Mouse (Mus musculus) embryonic fibroblast, embryonic 13.5 days (primary cell): ENCODE results near the gene Mphosph10. TPM values are rescaled to one million over a fixed set of nuclear protein-coding genes. Genes with fewer than 3 reads are reported as not detected.

ENCODE experiments used
- H3K27ac ChIP-seq: 2 replicates; pipeline ENCODE4 v1.5.1; 2012; ENCODE audit warnings: low read length, control low read depth, inconsistent platforms; ENCODE audit not compliant: insufficient read depth
- H3K4me1 ChIP-seq: 2 replicates; pipeline ENCODE4 v1.6.1; 2011; ENCODE audit warnings: low read length; ENCODE audit not compliant: control insufficient read depth, insufficient read depth
- H3K4me3 ChIP-seq: 2 replicates; pipeline ENCODE4 v1.5.1; 2011; ENCODE audit warnings: mild to moderate bottlenecking, control low read depth, low read length; ENCODE audit not compliant: insufficient read depth
- CTCF ChIP-seq: IDR thresholded peaks from 2 replicates; pipeline ENCODE4 v1.5.1; 2011; ENCODE audit warnings: mild to moderate bottlenecking, control low read depth, low read length, moderate library complexity, borderline replicate concordance; ENCODE audit not compliant: insufficient read depth
- POLR2A ChIP-seq: IDR thresholded peaks from 2 replicates; pipeline ENCODE4 v1.6.1; 2011; ENCODE audit warnings: low read depth, mild to moderate bottlenecking, control low read depth, low read length, moderate library complexity
- polyA plus RNA-seq: library from polyadenylated mRNA; stranded (reverse); fragments of >200 nt; gene quantifications from 2 replicates; pipeline ENCODE4 v1.2.4, GENCODE M21; 2011; ENCODE audit warnings: low read depth; ENCODE audit not compliant: missing spikeins, insufficient read length

Mphosph10 gene
- polyA plus RNA-seq, 1 experiment: 34.9 TPM

DNA sequence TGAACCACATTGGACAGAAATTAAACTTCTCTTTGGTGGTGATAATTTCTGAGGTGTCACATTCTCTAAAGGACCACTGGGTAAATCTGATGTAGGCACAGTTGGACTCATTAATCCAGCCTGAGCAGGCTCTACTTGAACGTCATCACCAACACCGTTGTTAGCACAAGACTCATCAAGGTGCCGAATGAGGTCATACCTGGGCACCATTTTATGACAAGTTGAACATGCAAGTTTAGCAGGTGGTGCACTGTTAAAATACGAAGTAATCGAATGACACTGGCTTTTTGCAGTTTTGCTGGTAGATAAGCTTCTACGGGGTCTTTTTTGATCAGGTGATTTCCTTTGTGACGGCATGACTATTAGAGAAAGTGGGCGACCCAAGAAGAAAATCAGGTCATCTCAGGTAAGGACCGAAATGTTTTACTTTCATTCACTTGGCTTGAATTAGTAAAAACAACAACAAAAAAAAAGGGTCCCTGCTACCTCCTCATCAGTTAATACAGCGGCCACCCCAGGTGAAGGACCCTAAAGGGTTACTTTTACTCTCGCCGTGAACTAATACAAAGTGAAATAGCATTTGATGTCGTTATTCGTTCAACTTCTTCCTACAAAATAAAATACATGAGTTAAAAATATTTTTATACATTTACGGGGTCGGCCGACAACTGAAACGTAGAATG lies 18.8 kb downstream of the Mphosph10 start:
- Histone ChIP-seq H3K4me1 (peaks cover 3% of the 10 kb centered on the region; the same call in 1 of the 2 replicates), H3K27ac (peak overlapping the region; percentile 68), H3K4me3 (peak overlapping the region; percentile 61)
- TF ChIP-seq POLR2A: no peak
- TF ChIP-seq CTCF: no peak

DNA sequence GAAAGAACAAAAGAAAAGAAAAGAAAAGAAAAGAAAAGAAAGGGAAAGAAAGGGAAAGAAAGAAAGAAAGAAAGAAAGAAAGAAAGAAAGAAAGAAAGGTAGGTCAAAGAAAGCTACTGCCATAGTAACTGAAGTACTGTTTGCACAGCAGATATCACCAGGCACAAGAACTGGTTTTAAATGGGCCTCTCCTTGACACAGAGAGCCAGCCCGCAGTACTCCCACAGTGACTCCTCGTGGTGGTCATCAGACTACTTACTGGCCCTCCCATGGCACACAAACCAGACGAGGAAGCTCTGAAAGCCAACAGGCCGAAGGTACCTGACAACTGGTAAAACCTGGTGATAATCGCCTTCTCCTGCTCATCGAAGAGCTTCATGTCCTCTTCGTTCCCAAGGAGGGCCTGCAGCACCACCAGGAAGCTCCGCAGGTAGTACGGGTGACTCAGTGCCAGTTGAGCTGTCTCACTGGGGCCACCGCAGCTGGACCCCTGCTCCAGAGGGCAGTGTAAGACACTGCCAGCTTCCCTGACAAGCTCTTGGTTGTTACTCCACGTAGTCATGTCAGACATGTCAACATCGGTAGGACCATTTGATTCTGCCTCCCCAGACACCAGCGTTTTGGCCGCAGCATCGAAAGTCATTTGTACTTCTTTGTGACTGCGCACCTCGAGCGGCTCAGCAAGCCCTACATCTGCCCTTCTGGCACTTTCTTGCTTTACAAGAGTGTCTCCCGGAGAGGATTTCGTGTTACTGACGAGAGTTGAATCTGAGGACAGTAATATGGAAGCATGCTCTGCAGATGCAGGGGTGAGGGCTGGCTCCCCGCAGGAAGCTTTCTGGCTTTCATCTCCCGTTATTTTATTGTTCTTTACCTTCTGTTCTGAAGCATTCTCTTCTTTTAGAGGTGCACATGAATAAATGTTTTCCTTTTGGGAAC lies 19.9 kb downstream of the Mphosph10 start:
- no peak overlapping the region for H3K4me3 ChIP-seq

DNA sequence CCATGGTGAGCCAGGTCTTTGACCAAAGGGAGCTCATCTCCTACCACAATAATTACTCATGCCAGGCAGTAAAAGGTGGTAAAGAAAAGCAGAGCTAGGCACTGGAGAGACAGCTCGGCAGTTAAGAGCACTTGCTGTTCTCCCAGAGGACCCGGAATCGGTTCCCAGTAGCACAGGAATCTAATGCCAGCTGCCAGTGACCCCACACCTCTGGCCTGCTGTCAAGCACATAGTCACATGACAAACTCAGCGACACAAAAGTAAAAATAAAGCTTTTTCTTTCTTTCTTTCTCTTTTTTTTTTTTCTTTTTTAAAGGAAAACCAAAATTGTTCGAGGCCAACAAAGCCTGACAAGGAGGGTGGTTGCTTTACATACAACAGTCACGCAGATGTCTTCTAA lies 22.2 kb downstream of the Mphosph10 start:
- no peak overlapping the region for H3K4me3 ChIP-seq
- H3K27ac ChIP-seq: no peak overlapping the region
- no peak for TF ChIP-seq CTCF
- peaks cover 3% of the 10 kb centered on the region; the same call in 1 of the 2 replicates for H3K4me1 ChIP-seq

More for the DNA sequence above, 19.9 kb downstream of the Mphosph10 start:
- Histone ChIP-seq H3K4me1 (peaks cover 3% of the 10 kb centered on the region; the same call in 1 of the 2 replicates), H3K27ac (no peak overlapping the region)
- TF ChIP-seq CTCF (no peak), POLR2A (no peak)

GRCm38 (mm10) chr7:64365863-64366262 lies 26.2 kb downstream of the Mphosph10 start:
- no peak overlapping the region for H3K27ac ChIP-seq
- TF ChIP-seq POLR2A (no peak), CTCF (no peak)
- no peaks in the 10 kb centered on the region for H3K4me1 ChIP-seq
- no peak overlapping the region for H3K4me3 ChIP-seq

GRCm38 (mm10) chr7:64360586-64360945 lies 31.5 kb downstream of the Mphosph10 start:
- TF ChIP-seq CTCF (no peak), POLR2A (no peak)
- H3K4me1 ChIP-seq: no peaks in the 10 kb centered on the region
- H3K4me3 ChIP-seq: no peak overlapping the region
- no peak overlapping the region for H3K27ac ChIP-seq

GRCm38 (mm10) chr7:64359943-64360585 lies 32.0 kb downstream of the Mphosph10 start:
- TF ChIP-seq CTCF: no peak
- no peak for TF ChIP-seq POLR2A
- no peaks in the 10 kb centered on the region for H3K4me1 ChIP-seq
- H3K27ac ChIP-seq: no peak overlapping the region
- no peak overlapping the region for H3K4me3 ChIP-seq

- TF ChIP-seq CTCF (no peak), POLR2A (no peak)
- no peak overlapping the region for H3K27ac ChIP-seq
- no peaks in the 10 kb centered on the region for H3K4me1 ChIP-seq
- no peak overlapping the region for H3K4me3 ChIP-seq
These were observed 33.4 kb downstream of the Mphosph10 start for GRCm38 (mm10) chr7:64358666-64359065.

DNA sequence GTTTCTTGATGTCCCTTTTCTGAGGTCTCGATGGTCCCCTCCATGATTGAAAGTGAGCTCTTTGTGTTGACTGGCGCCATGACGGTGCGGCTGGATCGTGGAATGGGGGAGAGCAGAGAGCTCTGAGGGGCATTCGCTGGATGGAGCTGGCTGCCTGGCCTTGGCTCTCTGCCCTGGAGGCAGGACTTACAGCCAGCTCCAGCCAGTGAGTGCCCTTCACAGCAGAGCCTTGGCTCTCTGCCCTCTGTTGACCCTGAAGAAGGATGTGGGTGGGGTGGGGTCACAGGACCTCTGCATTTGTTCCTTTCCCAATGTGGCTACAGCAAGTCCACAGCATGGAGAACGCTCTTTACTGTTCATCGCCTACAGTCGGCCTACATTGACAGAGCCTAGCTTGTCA lies 34.7 kb downstream of the Mphosph10 start:
- no peak for TF ChIP-seq CTCF
- no peak for TF ChIP-seq POLR2A
- no peaks in the 10 kb centered on the region for H3K4me1 ChIP-seq
- no peak overlapping the region for H3K4me3 ChIP-seq
- H3K27ac ChIP-seq: no peak overlapping the region

- TF ChIP-seq CTCF (no peak), POLR2A (no peak)
- H3K27ac ChIP-seq: no peak overlapping the region
- no peak overlapping the region for H3K4me3 ChIP-seq
- no peaks in the 10 kb centered on the region for H3K4me1 ChIP-seq
These were observed 35.4 kb downstream of the Mphosph10 start for GRCm38 (mm10) chr7:64356661-64357060.

DNA sequence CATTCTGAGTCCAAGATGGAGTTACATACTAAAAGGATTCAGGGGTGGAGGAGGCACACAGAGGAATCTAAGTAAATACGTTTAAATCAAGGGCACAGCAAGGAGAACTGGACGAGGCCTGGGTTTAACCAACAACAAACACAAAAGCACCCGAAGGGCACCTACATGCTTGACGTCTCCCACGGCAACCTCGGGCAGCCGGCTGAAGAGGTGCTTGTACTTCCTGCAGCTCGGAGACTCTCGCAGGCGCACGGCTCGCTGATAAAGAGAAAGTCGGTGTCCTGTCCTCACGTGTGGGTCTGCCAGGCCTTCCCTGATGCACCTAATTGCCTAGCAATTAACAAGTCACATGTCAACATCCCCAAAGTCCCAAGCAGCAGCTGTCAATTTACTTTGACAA lies 37.9 kb downstream of the Mphosph10 start:
- TF ChIP-seq POLR2A (no peak), CTCF (no peak)
- H3K4me1 ChIP-seq: no peaks in the 10 kb centered on the region
- no peak overlapping the region for H3K27ac ChIP-seq
- H3K4me3 ChIP-seq: no peak overlapping the region
